Mouse (Mus musculus) embryo, embryonic 11 days (tissue): Measurements from ENCODE around the gene Il1rapl1.
A peak's percentile ranks its signal among the peaks of the same experiment; 100 is the strongest.

Source experiments
- DNase-seq: peaks from one replicate; pipeline ENCODE4 v3.0.0-alpha.2; 2015

Gene Il1rapl1

DNA sequence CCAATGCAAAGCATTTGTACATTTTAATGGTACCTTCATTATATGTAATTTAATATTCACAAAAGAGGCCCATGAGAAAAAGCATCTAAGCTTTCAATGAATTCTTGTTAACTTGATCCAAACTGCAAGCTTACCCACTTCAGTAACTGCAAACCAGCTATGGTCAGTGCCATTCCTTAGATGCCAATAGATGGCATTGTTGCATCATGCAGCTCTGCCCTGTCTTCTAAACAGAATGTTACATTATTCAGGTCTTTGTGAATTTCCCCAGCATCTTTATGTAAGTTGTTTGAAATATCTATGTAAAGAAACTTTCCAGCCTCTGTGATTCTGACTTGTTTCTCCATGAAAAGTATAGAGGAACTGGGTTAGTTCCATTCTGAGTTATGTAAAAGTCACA is 514.5 kb downstream of the Il1rapl1 start:
- DNase-seq: peak; percentile 1

DNA sequence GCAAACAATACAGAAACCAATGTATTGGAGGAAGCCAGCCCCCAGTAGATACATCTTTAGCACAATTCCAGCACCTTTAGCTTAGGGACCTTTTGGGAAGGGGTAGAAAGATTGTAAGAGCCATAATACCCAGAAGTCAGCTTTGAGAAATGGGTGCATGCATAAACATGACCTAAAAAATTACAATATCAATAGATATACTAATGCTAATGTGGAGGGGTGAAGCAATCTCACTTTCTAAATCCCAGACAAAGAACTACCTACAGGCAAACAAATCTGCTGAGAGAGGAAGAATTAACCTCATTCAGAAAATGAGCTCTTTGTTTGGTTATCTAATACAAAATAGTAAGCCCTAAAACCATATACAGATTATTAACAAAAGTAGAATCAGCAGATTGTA is 607.4 kb downstream of the Il1rapl1 start:
- DNase-seq: no peak

DNA sequence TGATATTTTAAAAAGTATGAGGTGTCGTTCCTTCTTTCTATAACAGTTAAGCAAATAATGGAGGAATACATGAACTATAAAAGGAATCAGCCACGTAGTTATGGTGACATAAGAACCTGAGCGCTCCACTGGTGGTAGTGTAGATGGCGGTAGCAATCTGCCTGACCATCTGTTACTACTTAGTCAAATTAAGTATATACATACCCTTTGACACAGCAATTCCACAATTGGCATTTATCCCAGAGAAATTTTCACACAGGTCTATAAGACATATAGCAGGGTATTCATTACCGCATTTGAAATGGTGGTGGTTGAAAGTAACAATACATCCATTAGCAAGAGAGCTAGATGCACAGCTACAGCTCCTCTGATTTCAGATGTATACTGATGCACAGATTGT is 612.8 kb downstream of the Il1rapl1 start:
- peak; percentile 2 for DNase-seq

DNA sequence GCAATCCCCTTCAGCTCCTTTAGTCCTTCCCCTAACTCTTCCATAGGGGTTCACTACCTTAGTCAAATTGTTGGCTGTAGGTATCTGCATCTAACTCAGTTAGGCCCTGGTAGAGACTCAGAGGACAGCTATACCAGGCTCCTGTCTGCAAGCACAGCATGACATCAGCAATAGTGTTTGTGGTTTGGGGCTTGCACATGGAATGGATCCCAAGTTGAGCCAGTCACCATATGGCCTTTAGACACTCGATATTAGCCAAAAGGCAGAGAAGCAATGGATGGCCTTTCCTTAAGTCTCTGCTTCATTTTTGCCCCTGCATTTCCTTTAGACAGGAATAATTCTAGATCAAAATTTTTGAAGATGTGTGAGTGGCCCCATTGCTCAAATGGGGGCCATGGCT is 632.0 kb downstream of the Il1rapl1 start:
- DNase-seq: no peak

DNA sequence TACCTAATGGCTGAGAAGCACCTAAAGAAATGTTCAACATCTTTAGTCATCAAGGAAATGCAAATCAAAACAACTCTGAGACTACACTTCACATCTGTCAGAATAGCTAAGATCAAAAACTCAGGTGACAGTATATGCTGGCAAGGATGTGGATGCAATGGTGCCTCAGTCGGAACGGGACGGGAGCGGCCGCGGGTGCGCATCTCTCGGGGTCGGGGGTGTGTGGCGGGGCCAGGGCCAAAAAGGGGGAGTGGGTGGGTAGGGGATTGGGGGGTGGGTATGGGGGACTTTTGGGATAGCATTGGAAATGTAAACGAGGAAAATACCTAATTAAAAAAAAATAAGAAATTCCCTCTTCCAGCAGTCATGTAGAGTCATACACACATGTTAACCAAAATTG is 877.3 kb downstream of the Il1rapl1 start:
- DNase-seq: peak; percentile 81

DNA sequence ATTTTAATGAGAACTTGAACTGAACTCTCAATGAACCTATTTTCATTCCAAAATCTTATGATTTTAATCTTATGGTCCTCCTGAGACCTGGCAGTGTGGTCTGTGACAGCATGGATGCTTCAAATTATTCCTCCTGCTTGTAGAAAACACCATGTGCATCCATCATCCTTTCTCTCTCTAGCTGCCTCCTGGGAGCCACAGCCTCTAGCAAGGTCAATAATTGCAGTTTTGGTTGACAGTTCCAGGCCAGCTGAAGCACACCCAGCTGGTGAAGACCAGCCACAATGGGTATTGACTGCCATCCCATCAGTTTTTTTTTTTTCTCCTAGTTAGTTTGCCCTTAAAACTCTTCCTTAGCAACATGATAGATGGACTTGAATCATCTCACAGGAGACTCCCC is 890.2 kb downstream of the Il1rapl1 start:
- DNase-seq: peak; percentile 2

DNA sequence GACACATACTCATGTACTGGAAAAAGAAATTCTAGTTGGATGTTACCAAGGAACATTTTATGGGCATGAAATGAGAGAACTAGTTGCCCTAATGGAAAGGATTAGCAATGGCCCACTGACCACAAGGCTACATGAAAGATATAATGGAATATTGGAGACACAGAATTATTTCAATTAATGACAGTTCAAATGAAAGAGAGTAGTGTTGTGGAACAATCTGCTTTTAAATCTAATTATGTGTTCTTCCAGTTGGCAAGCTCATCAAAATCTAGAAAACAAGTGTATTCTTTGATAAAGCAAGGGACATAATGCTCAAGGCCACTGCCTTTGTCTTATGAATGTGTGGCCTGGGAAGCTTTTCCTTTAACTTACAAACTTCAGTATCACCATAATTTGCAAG is 1113.1 kb downstream of the Il1rapl1 start:
- DNase-seq: no peak

DNA sequence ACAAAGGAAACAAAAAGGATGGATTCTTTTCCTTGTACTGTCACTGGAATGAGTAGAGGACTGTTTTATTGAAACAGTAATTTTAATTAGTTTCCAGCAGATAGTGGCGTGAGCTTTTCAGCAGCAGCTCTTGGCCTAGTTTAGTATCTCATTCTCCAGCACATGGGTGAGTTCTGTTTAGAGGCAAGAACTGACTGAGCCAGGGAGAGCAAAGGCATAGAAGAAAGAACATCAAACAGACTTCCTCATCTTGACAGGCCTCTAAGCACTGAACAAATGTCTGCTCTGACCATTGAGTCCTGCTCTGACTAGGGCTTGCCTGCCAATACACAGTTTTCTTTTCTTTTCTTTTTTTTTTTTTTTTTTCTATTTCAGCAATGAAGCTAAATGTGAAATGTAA is 1160.3 kb downstream of the Il1rapl1 start:
- DNase-seq: no peak

DNA sequence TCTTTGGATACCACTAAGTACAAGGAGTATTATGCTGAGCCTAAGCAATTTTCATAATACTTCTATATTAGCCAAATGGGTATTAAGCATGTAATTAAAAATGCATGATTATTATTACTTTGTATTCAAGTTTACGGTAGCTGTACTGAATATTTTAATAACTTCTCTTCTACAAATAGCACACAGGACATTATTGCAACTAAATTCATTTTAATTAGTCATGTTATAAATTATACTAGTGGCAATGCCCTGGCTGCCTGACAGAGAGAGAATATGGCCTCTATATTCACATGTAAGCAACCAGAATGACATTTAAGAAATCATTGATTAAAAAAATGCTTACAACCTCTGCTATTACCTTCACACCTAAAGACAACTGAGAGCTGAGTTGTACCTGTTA is 1160.8 kb downstream of the Il1rapl1 start:
- DNase-seq: no peak

DNA sequence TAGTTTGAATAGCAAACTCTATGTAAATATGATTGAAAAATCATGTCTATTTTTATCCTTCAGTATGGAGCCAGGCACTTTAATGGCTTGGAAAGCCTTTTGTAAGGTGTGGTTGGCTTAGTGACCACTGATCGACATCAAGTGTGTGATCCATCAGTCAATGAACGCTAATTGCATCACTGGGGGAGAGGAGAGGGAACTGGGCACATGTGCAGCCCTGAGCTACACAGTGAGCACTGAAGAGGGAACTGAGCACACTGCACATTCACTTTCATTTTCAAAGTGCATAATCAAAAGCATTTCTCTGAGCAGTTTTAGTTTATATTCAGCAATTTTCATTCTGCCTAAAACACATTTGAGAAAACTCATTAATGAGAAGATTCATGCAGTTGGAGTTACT is 1164.5 kb downstream of the Il1rapl1 start:
- no peak for DNase-seq

DNA sequence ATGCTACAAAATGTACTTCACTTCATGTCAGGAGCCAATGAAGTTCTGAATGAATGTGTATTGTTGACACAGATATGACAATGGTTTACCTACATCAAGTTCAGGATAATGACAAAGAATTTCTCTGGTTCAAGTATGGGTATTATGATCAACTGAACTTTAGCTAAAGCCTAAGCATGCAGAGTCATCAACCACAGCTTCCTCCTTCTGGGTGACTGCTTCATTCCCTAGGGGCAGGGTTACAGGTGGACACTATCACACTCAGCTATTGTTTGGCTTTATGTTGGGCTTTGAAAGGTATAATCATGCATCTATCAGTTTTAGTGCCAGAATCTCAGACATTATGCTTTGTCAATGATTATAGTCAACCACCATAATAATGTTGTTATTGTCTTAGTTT is 1166.3 kb downstream of the Il1rapl1 start:
- no peak for DNase-seq

DNA sequence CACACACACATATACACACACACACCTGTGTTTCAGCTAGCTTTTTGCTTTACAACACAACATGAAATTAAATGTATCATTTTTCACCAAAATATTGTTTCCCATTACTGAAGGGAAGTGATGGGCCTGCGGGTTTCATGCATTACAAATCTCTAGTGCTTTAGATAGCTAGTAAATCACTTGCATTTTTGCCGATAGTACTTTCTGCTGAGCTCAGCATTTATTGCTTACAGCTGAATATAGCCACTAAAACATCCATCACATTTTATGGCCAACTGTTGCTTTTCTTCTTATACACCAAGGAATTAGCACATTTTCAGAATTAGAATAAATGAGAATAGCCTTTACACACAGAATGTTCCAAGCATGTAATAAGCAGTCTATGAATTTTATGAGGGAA is 1260.6 kb downstream of the Il1rapl1 start:
- no peak for DNase-seq

DNA sequence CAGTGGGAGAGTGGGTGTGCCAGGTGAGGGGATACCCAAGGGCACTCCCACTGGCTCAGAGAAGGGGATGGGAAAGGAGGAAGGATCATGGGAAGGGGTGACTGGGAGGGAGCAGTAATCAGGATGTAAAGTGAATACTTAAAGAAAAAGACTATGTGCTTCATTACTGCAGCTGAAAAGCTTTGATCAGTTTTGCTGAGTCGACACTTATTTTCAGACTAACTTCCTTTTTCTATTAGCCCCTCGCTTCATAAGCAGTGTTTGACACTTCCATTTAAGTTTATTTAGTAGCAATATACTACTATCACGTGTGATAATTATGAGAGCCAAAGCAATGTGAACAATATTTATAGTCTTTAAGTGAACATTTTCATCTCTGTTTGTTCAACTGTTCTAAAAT is 1307.2 kb downstream of the Il1rapl1 start:
- no peak for DNase-seq

DNA sequence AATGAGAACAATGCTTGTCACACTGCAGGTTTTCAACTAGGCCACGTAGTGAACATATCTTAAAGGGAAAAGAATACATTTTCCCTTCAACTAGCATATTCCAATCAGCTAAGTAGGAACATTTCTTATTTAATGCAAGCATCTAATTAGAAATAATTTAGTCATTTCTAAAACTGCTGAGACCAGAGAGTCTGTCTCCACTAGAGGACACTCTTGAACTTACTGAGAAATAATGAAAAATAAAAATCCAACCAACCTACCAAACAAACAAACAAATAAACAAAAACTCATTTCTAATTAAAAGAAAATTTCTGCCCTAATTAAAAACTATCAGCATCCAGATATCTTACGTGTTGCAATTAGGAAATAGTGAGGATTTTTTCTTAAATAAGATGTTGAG is 1312.7 kb downstream of the Il1rapl1 start:
- no peak for DNase-seq

DNA sequence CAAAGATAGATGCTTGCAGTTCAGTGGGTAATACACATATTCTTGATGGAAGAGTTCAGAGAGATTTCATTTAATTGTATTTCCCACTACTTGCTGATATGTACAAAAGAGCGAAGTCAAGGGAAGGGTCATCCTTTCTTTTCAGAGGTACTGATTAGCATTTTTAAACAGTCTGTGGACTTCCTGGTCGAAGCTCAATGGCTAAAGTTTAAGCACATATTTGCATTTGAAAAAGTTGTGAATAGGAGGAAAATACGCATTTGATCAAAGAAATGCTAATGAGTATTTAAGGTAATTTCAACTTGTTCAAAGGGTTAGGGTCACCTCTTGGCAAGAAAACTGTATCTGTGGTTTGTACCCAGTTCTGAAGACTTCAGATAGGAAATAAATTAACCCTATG is 1386.6 kb downstream of the Il1rapl1 start:
- no peak for DNase-seq
